Mouse (Mus musculus) left cerebral cortex, adult 11 months (tissue): ENCODE results near the gene Pkn2.

Source experiments
- DNase-seq: peaks from one replicate; pipeline ENCODE4 v3.0.0; 2022; ENCODE audit warnings: low spot score

Gene Pkn2

DNA sequence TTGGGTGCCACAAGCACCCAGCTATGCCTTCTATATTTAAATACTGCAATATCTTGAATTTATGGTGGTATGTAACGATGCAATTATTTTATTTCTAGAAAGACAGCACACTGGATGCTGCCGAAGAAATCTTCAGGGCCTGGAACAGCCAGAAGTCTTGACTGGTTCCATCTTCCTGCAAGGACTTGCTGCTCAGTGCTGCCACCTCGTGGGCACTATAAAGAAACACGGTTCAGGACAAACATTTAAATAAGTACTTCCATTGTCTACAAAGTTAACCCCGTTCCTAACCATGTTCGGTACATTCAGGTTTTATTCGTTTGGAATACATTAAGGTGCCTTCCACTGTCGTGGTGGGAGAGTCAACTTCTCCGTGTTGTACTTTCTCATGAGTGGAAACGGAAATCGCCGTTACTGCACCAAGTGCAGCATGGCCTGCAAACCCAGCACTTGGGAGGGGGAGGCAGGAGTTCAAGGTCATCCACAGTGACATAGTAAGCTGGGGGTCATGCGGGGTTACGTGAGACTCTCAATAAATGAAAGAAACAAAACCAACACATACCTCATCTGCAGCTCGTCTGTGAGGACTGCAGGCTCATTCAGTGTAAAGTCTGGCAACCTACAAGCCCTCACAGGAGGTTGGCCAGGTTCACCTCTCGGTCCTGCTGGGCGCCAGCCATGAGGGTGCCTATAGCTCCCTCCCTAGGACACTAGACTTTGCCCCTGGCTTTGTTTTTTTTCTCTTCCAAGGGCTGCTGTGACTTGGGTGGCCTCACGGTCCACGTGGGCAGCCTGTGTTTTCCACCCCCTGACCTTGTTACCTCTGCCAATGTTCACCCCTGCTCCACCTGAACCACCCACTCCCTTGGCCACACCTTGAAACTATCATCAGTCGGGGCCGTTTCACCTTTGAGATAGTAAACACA lies 137.6 kb downstream of the Pkn2 start:
- DNase-seq: no peak
